Mouse (Mus musculus): Measurements from ENCODE around the gene Bclaf1.

DNA sequence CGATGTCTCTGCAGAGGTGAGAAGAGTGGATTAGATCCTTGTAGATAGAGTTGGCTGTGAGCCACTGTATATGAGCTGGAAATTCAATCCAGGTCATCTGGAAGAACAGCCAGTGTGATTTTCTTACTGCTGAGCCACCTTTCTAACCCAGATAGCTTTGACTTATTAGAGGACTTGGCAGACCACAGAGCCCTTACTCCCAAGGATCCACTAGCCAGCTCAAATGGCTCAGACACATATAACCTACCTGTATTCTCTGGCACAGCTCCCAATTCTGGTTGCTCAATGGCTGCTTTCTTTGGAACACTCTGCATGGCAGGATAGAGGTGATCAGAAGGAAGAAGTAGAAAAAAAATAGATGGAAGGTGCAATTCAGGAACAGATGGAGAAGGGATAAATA is 33.5 kb downstream of the Bclaf1 start:
- TF ChIP-seq CTCF (IDR thresholded peaks at IDR 0.05; ENCODE audit: low read depth, low read length) (no peak), POLR2A (IDR thresholded peaks at IDR 0.05; ENCODE audit: borderline replicate concordance, low read depth, low read length) (no peak)
